Mouse (Mus musculus) 3134 (cell line): Measurements from ENCODE around the gene Zfp800.

Experiments
- DNase-seq: peaks from one replicate; pipeline ENCODE4 v3.0.0-alpha.2; 2011; ENCODE audit warnings: low spot score; ENCODE audit not compliant: insufficient read length; ENCODE audit errors: extremely low read depth

Gene Zfp800

DNA sequence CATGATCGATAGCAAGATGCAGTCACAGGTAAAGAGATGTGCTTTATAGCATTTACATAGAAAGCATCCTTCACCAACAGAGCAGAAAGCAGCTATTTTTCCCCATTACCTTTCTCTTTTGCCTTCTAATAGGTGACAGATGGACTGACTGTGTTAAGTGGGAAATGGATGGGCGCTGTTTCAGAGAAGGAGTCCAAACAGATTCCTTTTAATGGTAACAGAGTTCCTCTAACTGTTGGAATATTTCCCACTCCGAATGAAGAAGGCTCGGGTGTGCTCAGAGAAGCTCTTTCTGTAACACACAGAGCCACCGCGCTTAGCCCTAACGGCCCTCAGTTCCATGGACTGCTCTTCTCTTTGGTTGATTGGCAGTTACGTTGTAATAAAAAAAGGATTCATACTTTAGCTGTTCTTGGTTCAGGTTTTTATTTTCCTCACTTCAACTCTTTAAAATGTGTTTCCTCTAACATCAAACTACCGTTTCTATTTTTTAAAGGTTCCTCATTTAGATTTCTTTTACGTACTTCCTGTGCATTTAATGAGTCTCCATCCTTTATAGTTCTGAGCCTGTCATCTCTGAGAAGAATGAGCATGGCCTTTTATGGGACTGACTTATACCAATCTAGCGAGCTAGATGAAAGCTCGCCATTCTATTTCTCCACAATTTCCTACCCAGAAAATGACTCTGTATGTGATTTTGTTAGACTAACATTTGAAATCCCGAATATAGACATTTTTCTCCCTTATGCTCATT is 78.8 kb downstream of the Zfp800 start:
- no peak for DNase-seq

DNA sequence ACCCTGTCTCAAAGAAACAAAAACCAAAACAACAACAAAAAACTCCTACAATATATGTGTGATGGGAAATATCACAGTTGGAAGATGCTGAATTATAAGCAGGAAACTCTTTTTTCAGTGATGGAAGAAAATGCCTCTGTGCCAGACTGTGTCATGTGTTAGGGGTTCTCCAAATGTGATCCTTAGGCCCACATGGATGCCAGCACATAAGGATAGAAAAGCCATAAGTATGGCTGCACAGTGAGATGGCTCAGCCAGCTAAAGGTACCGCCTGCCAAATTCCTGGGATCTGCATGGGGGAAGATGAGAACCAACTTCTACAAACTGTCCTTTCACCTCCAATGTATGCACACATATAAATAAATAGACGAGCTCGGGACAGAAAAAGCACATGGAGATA is 82.6 kb downstream of the Zfp800 start:
- DNase-seq, result no peak

DNA sequence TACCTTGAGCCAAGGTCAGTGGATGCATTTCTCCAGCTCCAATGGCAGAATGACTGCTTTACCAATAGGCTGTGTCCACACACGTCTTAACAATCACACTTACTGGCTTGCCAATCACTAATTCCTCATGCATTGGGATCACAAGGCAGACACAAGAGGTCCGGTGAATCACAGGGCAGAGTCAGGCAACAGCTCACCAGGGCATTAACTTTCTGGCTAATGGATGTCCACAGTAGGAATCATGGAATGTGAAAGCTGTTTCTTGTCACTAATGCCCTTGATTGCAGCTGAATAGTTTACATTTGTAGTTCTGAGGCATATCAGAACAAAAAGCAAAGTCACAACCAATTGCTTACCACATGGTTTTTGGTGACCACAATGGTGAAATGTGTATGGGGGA is 85.7 kb downstream of the Zfp800 start:
- no peak for DNase-seq

DNA sequence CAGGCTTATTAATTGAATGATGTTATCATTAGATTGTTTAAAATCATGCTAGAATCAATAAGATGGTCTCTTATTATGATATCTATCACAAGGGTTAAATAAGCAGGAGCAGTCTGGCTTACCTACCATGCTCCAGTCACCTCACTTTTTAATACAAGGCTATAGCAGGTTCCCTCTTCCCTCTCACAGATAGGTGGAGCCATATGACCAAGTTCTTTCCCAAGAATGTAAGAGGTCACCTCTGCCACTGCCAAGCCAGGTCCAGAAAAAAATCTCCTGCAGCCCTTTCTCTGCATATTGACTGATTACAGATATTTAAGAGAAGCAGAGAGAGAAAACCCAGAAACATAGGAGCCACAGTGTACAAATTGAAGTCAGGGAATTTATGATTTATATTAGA is 88.1 kb downstream of the Zfp800 start:
- DNase-seq, result no peak

DNA sequence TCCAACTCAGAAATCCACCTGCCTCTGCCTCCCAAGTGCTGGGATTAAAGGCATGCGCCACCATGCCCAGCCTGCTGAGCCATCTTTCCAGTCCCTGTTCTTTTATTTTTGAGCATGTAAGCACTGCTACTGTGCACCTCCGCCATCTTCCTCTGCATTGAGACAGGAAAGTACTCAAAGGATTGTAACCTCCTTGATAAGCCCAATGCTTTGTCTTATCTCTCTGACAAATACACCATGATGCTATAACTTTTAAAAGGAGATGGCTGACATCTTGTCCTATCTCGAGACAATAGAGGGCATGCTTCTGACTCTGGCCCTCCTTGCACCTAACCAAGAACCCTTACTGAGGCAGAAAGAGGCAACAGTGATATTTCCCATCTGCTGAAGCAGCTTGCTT is 88.9 kb downstream of the Zfp800 start:
- DNase-seq, result no peak

DNA sequence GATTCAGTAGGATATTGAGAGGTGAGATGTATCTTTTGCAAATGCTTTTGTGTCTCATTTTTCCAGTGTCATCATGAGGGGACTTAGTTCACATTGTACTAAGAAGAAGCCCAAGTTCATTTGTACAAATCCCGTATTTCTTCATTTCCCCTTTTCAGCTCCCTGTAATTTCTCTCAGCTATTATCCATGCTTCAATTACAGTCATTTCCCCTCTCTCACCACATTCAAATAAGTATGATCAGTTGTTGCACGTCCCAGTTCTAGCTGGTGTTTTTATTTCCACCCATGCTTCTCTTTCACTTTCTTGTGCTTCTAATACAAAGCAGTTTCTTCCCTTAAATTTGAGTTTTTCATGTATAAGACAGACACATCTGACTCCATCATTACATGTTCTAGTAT is 91.1 kb downstream of the Zfp800 start:
- no peak for DNase-seq

DNA sequence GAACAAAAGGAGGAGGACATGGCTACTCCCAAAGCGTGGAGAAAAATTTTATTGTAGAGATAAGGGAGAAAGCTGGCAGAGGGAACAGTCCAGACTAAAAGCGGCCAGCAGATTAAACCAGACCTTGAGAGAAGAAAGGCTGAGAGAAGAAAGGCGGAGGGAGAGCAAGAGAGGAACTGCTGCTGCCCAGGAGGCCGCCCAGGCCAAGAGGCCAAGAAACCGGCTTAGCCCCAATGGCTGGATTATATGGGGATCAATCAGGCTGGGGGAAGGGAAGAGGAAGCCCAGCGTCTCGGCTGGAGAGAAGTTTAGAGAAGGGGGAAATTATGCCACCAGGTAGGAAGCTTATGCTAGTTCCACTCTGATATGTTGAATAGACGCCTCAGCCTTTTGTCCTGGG is 101.5 kb downstream of the Zfp800 start:
- DNase-seq, result no peak

DNA sequence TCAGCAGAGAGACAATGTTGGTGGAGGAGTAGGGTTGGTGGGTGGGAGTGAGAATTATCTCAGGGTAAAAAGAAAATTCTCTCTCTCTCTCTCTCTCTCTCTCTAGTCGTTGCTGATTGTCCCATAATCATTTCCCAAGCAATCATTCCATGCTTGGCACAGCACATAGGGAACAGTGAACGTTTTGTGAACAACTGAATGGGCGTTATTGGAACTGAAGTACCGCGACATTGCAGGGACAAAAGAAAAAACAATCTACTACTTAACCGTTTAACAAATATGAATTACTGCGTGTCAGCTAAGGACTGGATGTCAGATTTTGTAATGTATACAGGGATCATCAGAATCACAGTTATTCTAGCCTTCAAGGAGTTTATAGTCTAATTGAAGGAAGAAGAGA is 102.2 kb downstream of the Zfp800 start:
- DNase-seq, result no peak

DNA sequence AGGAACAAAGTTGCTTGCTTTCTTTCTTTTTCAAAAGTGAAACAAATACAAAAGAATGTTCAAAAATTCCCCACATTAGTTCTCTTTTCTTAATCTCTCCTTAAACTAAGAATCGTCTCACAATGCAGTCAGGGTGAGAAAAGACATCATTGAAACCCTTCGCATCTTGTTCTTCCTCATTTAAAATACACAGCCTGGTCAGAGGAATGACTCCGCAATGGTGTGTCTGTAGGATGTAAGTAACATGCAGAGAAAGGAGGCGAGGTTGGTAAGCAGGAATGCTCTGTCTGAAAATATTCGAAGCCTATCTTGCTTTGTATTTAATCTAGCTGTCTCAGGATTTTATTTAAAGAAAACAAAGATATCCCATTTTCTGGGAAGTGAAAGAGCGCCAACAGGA is 105.0 kb downstream of the Zfp800 start:
- no peak for DNase-seq

DNA sequence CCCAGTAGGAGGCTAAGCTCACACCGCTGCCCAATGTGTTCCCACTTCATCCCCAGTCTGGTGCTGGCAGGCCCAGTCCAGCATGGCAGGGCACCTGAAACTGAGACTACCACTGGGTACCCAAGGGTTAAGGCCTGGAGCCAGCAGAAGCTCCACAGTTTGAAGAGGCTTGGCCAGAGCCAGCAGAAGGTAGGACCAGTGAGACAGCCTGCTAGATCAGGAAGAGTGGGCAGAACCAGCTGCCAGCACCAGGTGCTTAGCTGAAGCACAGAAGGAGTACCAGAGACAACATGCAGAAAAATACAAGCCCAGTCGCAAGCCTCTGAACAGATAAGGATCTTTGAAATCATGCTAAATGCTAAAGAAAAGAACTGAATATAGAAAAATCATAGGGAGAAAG is 117.9 kb downstream of the Zfp800 start:
- no peak for DNase-seq

DNA sequence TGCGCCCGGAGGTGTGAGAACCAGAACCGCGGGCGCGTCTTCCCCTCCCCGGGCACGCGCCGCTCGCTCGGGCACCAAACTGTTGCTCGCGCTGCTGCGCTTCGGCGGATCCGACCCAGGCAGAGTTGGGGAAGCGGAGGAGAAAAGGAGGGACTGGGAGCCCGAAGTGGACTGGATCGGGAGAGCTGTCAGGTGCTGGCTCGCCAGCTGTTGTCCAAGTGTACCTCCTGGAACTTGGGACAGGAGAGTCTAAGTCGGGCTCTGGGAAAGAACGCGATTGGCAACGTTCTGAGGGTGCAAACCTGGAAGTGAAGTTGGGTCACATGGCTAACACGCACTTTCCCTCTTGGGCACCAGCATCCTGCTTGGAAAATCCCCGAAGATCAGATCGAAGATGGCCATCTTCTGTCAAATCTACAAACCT is 135.6 kb downstream of the Zfp800 start:
- no peak for DNase-seq

DNA sequence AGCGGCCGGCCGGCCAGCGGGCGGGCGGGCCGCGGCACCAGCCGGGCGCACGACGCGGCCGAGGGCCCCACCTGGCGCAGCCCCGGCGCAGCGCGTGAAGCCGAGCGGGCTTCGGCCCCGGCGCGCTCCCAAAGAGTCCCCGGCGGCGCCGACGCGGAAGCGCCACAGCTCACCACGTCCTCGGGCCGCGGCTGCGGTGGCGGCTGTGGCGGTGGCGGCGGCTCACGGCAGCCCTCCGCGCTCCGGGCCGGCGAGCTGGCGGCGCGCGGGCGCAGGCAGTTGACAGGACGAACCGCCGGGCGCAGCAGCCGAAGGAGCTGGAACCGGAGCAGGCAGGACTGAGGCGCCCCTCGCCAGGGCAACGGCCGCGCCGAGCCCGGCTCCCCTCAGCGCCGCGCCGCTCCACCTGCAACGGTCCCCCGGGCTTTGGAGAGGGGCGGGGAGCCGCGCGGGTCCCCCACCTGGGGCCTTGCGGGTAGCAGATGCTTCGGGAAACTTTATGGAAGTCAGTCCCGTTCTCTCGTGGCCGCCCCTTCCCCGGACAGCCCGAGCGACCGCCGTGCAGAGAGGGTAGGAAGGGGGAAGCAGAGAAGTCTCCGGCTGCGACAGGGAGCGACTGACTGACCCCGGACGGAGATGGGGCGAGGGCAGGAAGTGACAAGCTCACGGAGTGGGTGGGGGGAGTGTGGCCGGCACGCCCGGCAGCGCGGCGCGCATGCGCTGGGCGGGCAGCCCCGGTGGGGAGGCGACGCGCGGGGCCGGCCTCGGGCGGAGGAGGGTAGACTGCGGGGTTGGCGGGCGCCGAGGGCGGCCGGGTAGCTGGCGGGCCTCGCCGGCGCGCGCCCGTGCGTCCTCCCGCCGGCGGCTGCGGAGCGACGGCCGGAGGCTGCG is 136.3 kb downstream of the Zfp800 start:
- DNase-seq, result peak; percentile 87

DNA sequence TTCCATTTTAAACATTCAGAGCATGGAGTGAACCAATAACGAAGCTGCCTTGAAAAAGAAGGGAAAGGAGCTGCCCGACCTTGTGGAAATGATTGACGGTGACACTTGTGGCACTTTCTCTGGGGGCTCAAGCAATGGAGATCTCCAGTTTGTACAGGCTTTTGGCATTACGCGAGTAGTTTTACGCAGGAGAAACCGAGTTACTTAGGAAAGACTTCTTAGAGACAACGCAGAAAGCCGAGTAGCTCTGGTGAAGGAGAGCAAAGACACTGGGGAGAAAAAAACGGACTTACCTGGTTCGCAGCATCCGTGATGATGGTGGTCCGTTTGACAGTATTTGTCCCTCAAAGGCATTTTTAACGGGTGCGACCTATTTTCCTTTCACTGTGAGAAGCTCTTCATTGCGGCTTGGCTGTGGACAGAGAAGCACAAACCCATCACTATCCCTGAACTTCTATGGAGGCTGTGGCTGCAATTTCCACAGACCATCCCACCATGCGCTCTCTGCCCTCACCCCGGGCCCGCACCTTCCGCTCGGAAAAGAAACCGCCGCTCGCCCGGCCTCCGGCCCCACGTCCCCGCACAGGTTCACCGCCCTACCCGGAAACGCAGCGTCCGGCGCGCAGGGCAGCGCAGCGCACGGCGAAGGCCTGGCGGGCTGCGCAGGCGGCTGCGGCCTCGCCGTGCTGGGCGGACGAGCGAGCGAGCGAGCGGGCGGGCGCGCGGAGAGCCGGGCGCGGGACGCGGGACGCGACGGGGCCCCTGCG is 137.2 kb downstream of the Zfp800 start:
- DNase-seq, result peak; percentile 59

DNA sequence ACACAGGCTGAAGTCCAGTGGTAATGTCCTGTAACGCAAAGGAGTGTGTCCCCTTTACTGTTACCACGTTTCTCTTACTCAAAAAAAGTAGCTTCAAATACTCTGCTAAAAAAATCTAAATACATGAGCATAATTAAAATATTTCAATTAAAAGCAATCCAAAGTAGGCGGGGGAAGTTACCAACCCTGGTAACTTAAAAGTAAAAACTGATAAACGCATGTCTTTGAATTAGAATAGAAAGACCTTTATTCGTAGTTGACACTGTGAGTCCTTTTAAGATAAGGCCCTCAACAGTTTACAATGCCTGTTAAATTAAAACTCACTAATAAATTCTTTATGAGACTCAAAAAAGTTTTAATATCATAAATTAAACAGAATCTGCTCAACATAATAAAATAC is 138.1 kb downstream of the Zfp800 start:
- DNase-seq, result no peak

DNA sequence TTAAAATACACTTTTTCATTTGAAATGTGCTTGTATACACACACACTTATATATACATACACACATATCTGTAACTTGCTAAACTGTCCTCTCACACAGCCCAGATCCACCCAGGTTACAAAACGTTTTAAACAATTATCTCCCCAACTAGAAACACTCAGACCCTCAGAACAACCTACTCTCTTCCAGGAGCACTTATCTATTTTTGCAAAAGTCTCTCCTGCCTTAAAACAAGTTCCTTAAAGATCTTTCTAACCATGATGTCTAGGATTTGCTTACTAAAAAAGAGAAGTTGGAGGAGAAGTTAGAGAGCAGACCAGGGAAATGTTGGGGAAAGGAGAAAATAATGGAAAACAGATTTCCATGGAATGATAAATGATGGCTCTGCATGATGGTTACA is 139.4 kb downstream of the Zfp800 start:
- no peak for DNase-seq

DNA sequence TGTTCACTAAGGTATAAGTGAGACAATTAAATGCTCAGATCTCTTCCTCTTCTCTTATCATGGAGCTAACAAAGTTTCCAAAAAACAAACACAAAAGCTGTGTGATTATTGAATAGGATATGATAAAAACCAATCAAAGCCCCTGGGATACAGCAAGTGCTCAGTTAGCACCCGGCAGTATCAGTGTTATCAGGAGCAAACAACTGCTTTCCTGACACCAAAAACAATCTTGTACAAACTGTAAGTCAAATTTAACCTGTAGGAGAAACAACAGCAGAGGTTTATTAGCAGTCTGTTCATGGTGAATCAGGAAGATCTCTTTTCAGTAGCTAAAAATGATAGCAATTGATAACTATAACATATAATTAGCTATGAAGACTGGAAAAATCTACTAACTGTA is 140.0 kb downstream of the Zfp800 start:
- no peak for DNase-seq

DNA sequence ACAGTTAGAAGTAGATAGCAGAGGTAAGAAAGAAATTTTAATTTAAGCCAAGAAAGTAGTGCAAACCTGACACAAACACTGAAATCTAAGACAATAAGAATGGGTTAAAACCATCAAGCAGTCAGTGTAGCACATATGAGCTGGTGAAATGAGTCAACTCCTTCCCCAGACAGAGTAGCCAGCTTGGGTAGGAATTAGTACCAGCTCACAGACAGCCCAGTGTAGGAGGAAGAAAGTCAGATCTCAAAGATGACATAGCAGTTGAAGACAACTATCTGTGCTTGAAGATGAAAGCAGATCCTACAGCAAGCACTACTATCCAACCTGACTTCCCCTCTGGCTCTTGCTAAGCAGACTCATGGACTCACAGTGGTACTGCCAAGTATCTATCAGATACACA is 145.0 kb downstream of the Zfp800 start:
- DNase-seq, result no peak

DNA sequence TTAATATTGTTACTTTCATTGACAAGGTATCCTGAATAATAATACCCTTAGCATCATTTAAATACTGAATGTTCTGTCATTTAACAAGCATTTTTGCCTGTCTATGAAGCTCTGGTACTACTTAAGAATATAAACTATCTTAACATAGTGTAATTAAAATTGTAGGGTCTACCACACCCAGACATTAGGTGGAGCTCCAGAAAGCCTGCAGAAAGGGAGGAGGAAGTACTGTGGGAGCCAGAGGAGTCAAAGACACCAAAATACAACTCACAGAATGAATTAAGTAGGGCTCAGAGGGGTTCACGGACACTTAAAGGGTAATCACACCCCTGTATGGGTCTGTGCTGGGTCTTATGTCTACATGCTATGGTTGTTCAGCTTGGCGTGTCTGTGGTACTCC is 149.6 kb downstream of the Zfp800 start:
- no peak for DNase-seq

DNA sequence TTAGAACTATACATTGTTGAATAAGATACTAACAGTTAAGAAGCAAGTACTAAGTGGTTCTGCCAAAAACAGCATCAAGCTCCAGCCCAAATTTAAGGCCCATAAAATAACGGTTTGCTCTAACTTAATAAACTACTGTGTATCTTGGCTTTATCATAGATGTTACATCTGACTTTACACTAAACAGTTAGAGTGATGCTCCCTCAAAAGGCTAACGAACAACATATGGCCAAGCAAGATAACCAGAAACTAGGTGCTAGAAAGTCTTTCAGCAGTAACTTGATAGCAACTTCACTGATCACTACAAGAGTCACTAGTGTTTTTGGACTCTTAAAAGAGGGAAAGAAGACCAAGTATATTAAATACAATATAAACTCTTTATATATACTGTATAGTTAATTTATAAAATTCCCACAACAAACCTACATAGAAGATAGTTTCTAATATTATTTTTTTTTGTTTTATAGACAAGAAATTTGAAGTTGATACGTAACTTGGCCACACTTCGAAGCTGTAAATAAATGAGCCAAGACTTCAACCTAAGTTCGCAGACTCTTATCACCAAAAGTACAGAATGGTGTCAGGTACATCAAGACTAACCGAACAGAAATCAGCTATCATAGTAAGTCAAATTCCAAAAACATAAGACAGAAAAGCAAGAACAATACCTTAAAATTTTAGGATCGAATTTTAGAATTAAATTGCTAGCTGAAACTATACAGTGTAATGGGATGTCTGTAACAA is 165.0 kb downstream of the Zfp800 start:
- DNase-seq, result no peak

DNA sequence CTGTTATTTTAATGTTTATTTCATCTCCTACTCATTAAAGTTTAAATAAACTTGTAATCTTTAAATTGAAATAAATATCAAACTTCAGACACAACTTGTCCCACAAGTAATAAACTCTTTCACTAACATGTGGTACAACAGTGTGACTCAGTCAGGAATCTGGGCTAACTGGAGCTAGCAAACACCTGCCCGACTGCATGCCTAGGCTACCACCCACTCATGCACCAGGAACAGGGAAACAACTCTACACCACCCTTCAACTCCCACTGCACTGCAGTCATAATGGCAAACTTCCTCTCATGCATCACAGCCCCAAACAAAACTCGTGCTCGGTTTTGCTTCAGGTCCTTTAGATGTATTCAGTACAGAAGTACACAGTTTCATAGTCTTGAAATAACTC is 169.7 kb downstream of the Zfp800 start:
- no peak for DNase-seq

DNA sequence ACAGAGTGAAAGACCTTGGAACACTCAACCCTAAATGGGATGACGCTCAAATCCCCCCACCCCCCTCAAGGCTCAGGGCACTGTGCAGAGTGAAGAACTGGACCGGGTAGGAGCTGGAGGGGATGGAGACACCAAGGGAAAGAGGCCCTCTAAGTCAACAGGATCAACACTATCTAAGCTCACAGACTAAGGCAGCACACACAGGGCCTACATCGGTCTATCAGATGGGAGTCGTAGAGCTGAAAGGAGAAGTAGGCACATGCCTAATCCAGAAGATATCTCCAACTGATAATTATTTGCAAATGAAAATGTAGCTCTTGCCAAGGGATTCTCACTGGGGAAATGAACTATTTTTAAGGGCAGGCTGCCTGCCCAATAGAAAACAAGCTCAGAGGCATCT is 176.8 kb downstream of the Zfp800 start:
- no peak for DNase-seq
